Mouse (Mus musculus) adrenal gland, postnatal 14 days (tissue): Measurements from ENCODE around the gene Fcrlb. TPM values are rescaled to one million over a fixed set of nuclear protein-coding genes. Genes with fewer than 3 reads are reported as not detected.
A peak's percentile ranks its signal among the peaks of the same experiment; 100 is the strongest.

ENCODE experiments used
- DNase-seq: peaks from one replicate; pipeline ENCODE4 v3.0.0; 2021; ENCODE audit warnings: mixed read lengths
- total RNA-seq: library from RNA; stranded (reverse); gene quantifications from 2 replicates; pipeline ENCODE4 v1.2.3, GENCODE M21; 2021

Fcrlb gene
- total RNA-seq, 1 experiment from 2014 or later: not detected

GRCm38 (mm10) chr1:170907456-170908191, 5.1 kb downstream of the Fcrlb start:
- peak; percentile 52 for DNase-seq

GRCm38 (mm10) chr1:170907111-170907455, 5.7 kb downstream of the Fcrlb start:
- no peak for DNase-seq

- no peak for DNase-seq
Observed at GRCm38 (mm10) chr1:170903485-170903884, 9.3 kb downstream of the Fcrlb start.

GRCm38 (mm10) chr1:170901536-170902238, 11.1 kb downstream of the Fcrlb start:
- peak; percentile 94 for DNase-seq

- DNase-seq: peak; percentile 66
Observed at GRCm38 (mm10) chr1:170900799-170901467, 11.8 kb downstream of the Fcrlb start.

- DNase-seq: no peak
Observed at GRCm38 (mm10) chr1:170898413-170899075, 14.2 kb downstream of the Fcrlb start.

GRCm38 (mm10) chr1:170896651-170897281, 16.0 kb downstream of the Fcrlb start:
- no peak for DNase-seq

- DNase-seq: no peak
Observed at GRCm38 (mm10) chr1:170894603-170895602, 17.8 kb downstream of the Fcrlb start.

GRCm38 (mm10) chr1:170892279-170892678, 20.5 kb downstream of the Fcrlb start:
- DNase-seq: no peak

- DNase-seq: no peak
Observed at GRCm38 (mm10) chr1:170891646-170892045, 21.1 kb downstream of the Fcrlb start.

- no peak for DNase-seq
Observed at GRCm38 (mm10) chr1:170889310-170889709, 23.4 kb downstream of the Fcrlb start.

GRCm38 (mm10) chr1:170886044-170886458, 26.7 kb downstream of the Fcrlb start:
- no peak for DNase-seq

GRCm38 (mm10) chr1:170884978-170885561, 27.7 kb downstream of the Fcrlb start, which contains the start of the genes Gm26620 and Dusp12:
Gene Gm26620, plus strand, starts transcription at chr1:170885065.
Gene Dusp12, minus strand, starts transcription at chr1:170885540.
- peak; percentile 93 for DNase-seq

GRCm38 (mm10) chr1:170884390-170884789, 28.4 kb downstream of the Fcrlb start:
- DNase-seq: no peak

- DNase-seq: no peak
Observed at GRCm38 (mm10) chr1:170882915-170883485, 29.7 kb downstream of the Fcrlb start.

- peak; percentile 54 for DNase-seq
Observed at GRCm38 (mm10) chr1:170876906-170877305, 35.8 kb downstream of the Fcrlb start.

- DNase-seq: no peak
Observed at GRCm38 (mm10) chr1:170875676-170876075, 37.1 kb downstream of the Fcrlb start.

- no peak for DNase-seq
Observed at GRCm38 (mm10) chr1:170871961-170872360, 40.8 kb downstream of the Fcrlb start.

GRCm38 (mm10) chr1:170871402-170871801, 41.3 kb downstream of the Fcrlb start:
- DNase-seq: no peak

GRCm38 (mm10) chr1:170868905-170869283, 43.8 kb downstream of the Fcrlb start:
- DNase-seq: no peak
